Mouse (Mus musculus) CH12.LX (cell line): ENCODE data around the gene Hivep2. TPM values are rescaled to one million over a fixed set of nuclear protein-coding genes. Genes with fewer than 3 reads are reported as not detected.

Experiments used
- DNase-seq: peaks from one replicate; pipeline ENCODE4 v3.0.0-alpha.2; 2013; ENCODE audit errors: extremely low read depth
- H3K27ac ChIP-seq: 2 replicates; pipeline ENCODE4 v1.5.1; 2012; ENCODE audit warnings: low read depth, mild to moderate bottlenecking, control low read depth, moderate library complexity; ENCODE audit not compliant: insufficient read depth
- H3K27me3 ChIP-seq: replicated peaks from 2 replicates; pipeline ENCODE3; 2012; ENCODE audit warnings: inconsistent platforms
- H3K36me3 ChIP-seq, 2 experiments: replicated peaks in 1 of 2; 2 replicates each; pipeline versions ENCODE3 to v1.6.1; 2012; ENCODE audit warnings: inconsistent platforms in 1 of 2, low read length in 1 of 2, mild to moderate bottlenecking in 1 of 2, mixed read lengths in 1 of 2, moderate library complexity in 1 of 2; ENCODE audit not compliant: control insufficient read depth in 1 of 2, insufficient read depth in 1 of 2
- H3K4me1 ChIP-seq, 2 experiments: 2 replicates each; pipeline ENCODE4 v1.6.1; 2012; ENCODE audit warnings: inconsistent platforms in 1 of 2, moderate library complexity in 1 of 2; ENCODE audit not compliant: insufficient read depth in 2 of 2, control insufficient read depth in 1 of 2
- H3K4me2 ChIP-seq: 2 replicates; pipeline ENCODE4 v1.6.1; 2012; ENCODE audit warnings: low read depth, mild to moderate bottlenecking, control low read depth; ENCODE audit not compliant: poor library complexity, insufficient read depth, severe bottlenecking
- H3K4me3 ChIP-seq, 3 experiments: fragments of 150-350 bp in 1 of 3; sonication (generic) in 1 of 3; replicated peaks in 1 of 3; 2 replicates each; pipeline versions ENCODE3 to v1.5.1; 2011 to 2012; ENCODE audit warnings: low read depth in 2 of 3, low read length in 2 of 3, mild to moderate bottlenecking in 2 of 3, moderate library complexity in 2 of 3, control low read depth in 1 of 3, improper control_type of control experiment in 1 of 3, inconsistent platforms in 1 of 3, mixed read lengths in 1 of 3; ENCODE audit not compliant: poor library complexity in 1 of 3
- H3K79me2 ChIP-seq: replicated peaks from 2 replicates; pipeline ENCODE4 v1.6.1; 2012; ENCODE audit warnings: mild to moderate bottlenecking, moderate library complexity; ENCODE audit not compliant: control insufficient read depth, poor library complexity, insufficient read depth, severe bottlenecking; ENCODE audit errors: extremely low read depth
- H3K9ac ChIP-seq: 2 replicates; pipeline ENCODE4 v1.6.1; 2012; ENCODE audit warnings: low read depth, mild to moderate bottlenecking, control low read depth, moderate library complexity; ENCODE audit not compliant: insufficient read depth
- H3K9me3 ChIP-seq: replicated peaks from 2 replicates; pipeline ENCODE3; 2012; ENCODE audit warnings: low read length, inconsistent platforms, mixed read lengths
- E2F4 ChIP-seq: IDR thresholded peaks from 2 replicates; pipeline ENCODE4 v1.6.1; 2011; ENCODE audit warnings: low read depth, low read length, improper control_type of control experiment; ENCODE audit not compliant: insufficient replicate concordance
- ELF1 ChIP-seq: IDR thresholded peaks from 2 replicates; pipeline ENCODE4 v1.6.1; 2014; ENCODE audit warnings: low read depth, mild to moderate bottlenecking, inconsistent platforms, low read length, improper control_type of control experiment
- EP300 ChIP-seq: IDR thresholded peaks from 2 replicates; pipeline ENCODE4 v1.6.1; 2011; ENCODE audit warnings: low read length, improper control_type of control experiment
- ETS1 ChIP-seq: conservative IDR thresholded peaks from 2 replicates; pipeline ENCODE4 v1.6.1; 2012; ENCODE audit warnings: low read depth, mild to moderate bottlenecking, inconsistent platforms, low read length, improper control_type of control experiment, moderate library complexity
- GABPA ChIP-seq: IDR thresholded peaks from 2 replicates; pipeline ENCODE4 v1.6.1; 2012; ENCODE audit warnings: low read depth, low read length, improper control_type of control experiment, inconsistent platforms; ENCODE audit not compliant: insufficient replicate concordance
- JUN ChIP-seq: IDR thresholded peaks from 2 replicates; pipeline ENCODE4 v1.6.1; 2011; ENCODE audit warnings: low read depth, mild to moderate bottlenecking, low read length, improper control_type of control experiment, moderate library complexity; ENCODE audit not compliant: insufficient read depth
- KAT2A ChIP-seq: IDR thresholded peaks from 2 replicates; pipeline ENCODE4 v1.6.1; 2012; ENCODE audit warnings: low read length, improper control_type of control experiment, inconsistent platforms; ENCODE audit not compliant: insufficient replicate concordance
- MAX ChIP-seq: IDR thresholded peaks from 2 replicates; pipeline ENCODE4 v1.6.1; 2011; ENCODE audit warnings: low read length, improper control_type of control experiment
- MAZ ChIP-seq: IDR thresholded peaks from 2 replicates; pipeline ENCODE4 v1.6.1; 2012; ENCODE audit warnings: low read depth, mild to moderate bottlenecking, inconsistent platforms, low read length, improper control_type of control experiment, moderate library complexity
- MYC ChIP-seq: IDR thresholded peaks from 2 replicates; pipeline ENCODE4 v1.6.1; 2011; ENCODE audit warnings: low read depth, mild to moderate bottlenecking, improper control_type of control experiment, low read length
- NELFE ChIP-seq: IDR thresholded peaks from 2 replicates; pipeline ENCODE4 v1.6.1; 2011; ENCODE audit warnings: low read depth, low read length, improper control_type of control experiment
- POLR2AphosphoS2 ChIP-seq: IDR thresholded peaks from 2 replicates; pipeline ENCODE4 v1.6.1; 2011; ENCODE audit warnings: low read depth, low read length, improper control_type of control experiment
- RAD21 ChIP-seq: IDR thresholded peaks from 2 replicates; pipeline ENCODE4 v1.6.1; 2011; ENCODE audit warnings: low read depth, mild to moderate bottlenecking, low read length, improper control_type of control experiment, moderate library complexity
- RCOR1 ChIP-seq: conservative IDR thresholded peaks from 2 replicates; pipeline ENCODE4 v1.6.1; 2012; ENCODE audit warnings: low read depth, mild to moderate bottlenecking, inconsistent platforms, low read length, improper control_type of control experiment
- SMC3 ChIP-seq: IDR thresholded peaks from 2 replicates; pipeline ENCODE4 v1.6.1; 2011; ENCODE audit warnings: low read depth, low read length, improper control_type of control experiment
- USF1 ChIP-seq: IDR thresholded peaks from 2 replicates; pipeline ENCODE4 v1.6.1; 2014; ENCODE audit warnings: low read depth, mild to moderate bottlenecking, inconsistent platforms, low read length, improper control_type of control experiment
- ZC3H11A ChIP-seq: IDR thresholded peaks from 2 replicates; pipeline ENCODE4 v1.6.1; 2012; ENCODE audit warnings: low read depth, mild to moderate bottlenecking, inconsistent platforms, low read length, improper control_type of control experiment
- ZNF384 ChIP-seq: IDR thresholded peaks from 2 replicates; pipeline ENCODE4 v1.6.1; 2012; ENCODE audit warnings: low read depth, low read length, improper control_type of control experiment, inconsistent platforms
- dilution Hi-C: fragments of 300-500 bp; cut with MboI; formaldehyde crosslinking; loops from 2 replicates; pipeline ENCODE4 v1.14.3; 2020; ENCODE audit warnings: low sequenced_read_pairs; ENCODE audit not compliant: extremely low pct_unique_long_range_greater_than_20kb, extremely low pct_ligation_motif_present
- in situ Hi-C: fragments of 300-500 bp; cut with MboI; formaldehyde crosslinking; loops from 3 replicates; pipeline ENCODE4 v1.14.3; 2019; ENCODE audit warnings: low sequenced_read_pairs, low pct_ligation_motif_present, low pct_unique_long_range_greater_than_20kb, mixed read lengths
- polyA plus RNA-seq: library from polyadenylated mRNA; unstranded; fragments of >175 nt; gene quantifications from 2 replicates; pipeline ENCODE4 v1.2.1, GENCODE M21; 2012; ENCODE audit warnings: low read depth; ENCODE audit not compliant: insufficient read length
- total RNA-seq, 2 experiments: library from RNA; depleted of rRNA; stranded (reverse); fragments of 300-350 nt in 1 of 2; fragments of >200 nt in 1 of 2; gene quantifications; 2 replicates each; pipeline ENCODE4 v1.2.3; 2012 to 2014

Gene Hivep2
- total and polyA plus RNA-seq, 3 experiments, result 0.59 to 2.7 (median 1.4) TPM

DNA sequence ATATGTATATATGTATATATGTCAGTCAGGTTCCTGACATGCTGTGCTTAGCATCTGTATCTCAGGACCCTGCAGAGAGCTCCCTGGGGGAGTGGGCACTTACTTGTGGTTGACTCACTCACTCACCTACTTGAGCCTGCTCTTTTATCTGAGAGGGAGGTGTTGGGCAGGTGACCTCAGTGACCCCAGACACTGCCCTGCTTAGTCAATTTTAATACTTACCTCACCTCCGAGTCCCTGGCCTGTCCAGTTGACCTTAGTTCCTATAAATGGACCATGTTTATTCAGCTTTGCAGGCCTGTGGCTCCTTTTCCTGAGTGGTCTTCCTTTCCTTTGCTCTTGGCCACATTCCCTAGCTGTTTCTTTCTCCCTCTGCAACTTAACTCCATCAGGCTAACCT is 61.9 kb downstream of the Hivep2 start:
- in situ Hi-C loops (no loop called here), dilution Hi-C loops (no loop called here)
- DNase-seq, result no peak
- H3K4me1 ChIP-seq, result peaks cover 6 to 7% of the 10 kb centered on the region in 2 experiments; a peak in 3 of 4 replicates
- no peak overlapping the region for H3K4me3 ChIP-seq
- H3K27ac ChIP-seq, result no peak overlapping the region
- H3K9me3 ChIP-seq, result no peaks in the 10 kb centered on the region
- TF ChIP-seq RCOR1, result no peak
- TF ChIP-seq JUN, result no peak
- no peak for TF ChIP-seq EP300
- no peak for TF ChIP-seq KAT2A
- no peak for TF ChIP-seq MAX
- no peak for TF ChIP-seq ZNF384
- TF ChIP-seq USF1, result no peak
- TF ChIP-seq E2F4, result no peak
- TF ChIP-seq GABPA, result no peak
- no peak overlapping the region for H3K4me2 ChIP-seq
- no peak overlapping the region for H3K9ac ChIP-seq
- no peaks in the 10 kb centered on the region for H3K36me3 ChIP-seq
- H3K79me2 ChIP-seq, result no peaks in the 10 kb centered on the region
- H3K27me3 ChIP-seq, result no peaks in the 10 kb centered on the region

DNA sequence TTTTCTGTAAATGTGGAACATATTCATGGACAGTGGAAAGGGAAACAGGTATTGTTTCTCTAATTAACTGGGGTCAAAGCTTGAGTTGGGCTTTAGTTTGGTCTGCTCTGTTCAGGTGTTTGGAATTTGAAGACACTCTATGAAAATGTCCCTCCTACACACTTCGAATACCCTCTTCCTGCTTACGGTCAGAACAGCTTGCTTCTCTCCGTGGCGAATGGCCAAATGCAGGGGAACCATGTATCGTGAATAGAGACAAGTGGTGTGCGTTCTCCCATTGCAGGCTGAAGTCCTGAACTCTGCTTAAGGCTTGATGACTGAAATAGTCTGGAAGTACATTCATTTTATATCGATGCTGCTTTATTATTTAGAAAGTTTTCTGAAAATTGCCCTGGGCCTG is 63.1 kb downstream of the Hivep2 start:
- in situ Hi-C loops, result no loop called here
- Histone ChIP-seq H3K27me3 (no peaks in the 10 kb centered on the region), H3K36me3 (peaks cover 0 to 2% of the 10 kb centered on the region in 2 experiments), H3K4me3 (no peak overlapping the region), H3K27ac (no peak overlapping the region), H3K9me3 (no peaks in the 10 kb centered on the region), H3K4me2 (no peak overlapping the region), H3K79me2 (no peaks in the 10 kb centered on the region; the same call in 1 of the 2 replicates), H3K4me1 (peaks cover 7 to 9% of the 10 kb centered on the region in 2 experiments; a peak in 3 of 4 replicates), H3K9ac (no peak overlapping the region)
- TF ChIP-seq POLR2AphosphoS2, result no peak
- no peak for TF ChIP-seq NELFE
- no peak for TF ChIP-seq SMC3
- TF ChIP-seq ETS1, result no peak
- no peak for TF ChIP-seq MYC
- TF ChIP-seq MAZ, result no peak
- no peak for TF ChIP-seq ZC3H11A
- TF ChIP-seq ELF1, result no peak
- no peak for TF ChIP-seq RAD21
- DNase-seq, result no peak
- dilution Hi-C loops, result no loop called here
